Mouse (Mus musculus) ES-Bruce4 (cell line): ENCODE results near the gene Cntn4.

Experiments used
- CTCF ChIP-seq: IDR thresholded peaks from one replicate; pipeline ENCODE4 v1.8.1; 2011; ENCODE audit warnings: low read depth, low read length
- EP300 ChIP-seq: IDR thresholded peaks from 2 replicates; pipeline ENCODE4 v1.6.1; 2011; ENCODE audit warnings: low read depth, low read length; ENCODE audit not compliant: insufficient read depth
- POLR2A ChIP-seq: IDR thresholded peaks from one replicate; pipeline ENCODE4 v1.8.1; 2011; ENCODE audit warnings: low read length; ENCODE audit not compliant: insufficient read depth

- TF ChIP-seq CTCF (no peak), EP300 (no peak), POLR2A (no peak)
Measured at GRCm38 (mm10) chr6:106281621-106282020, 604.2 kb downstream of the Cntn4 start.
